Mouse (Mus musculus) liver, adult 2 months (tissue): Measurements from ENCODE around the gene Ube2g2.

ENCODE experiments used
- CTCF ChIP-seq: fragments of 200-500 bp; IDR thresholded peaks from 2 replicates; pipeline ENCODE4 v1.5.1; 2011; ENCODE audit warnings: low read depth, low read length, control low read depth
- POLR2A ChIP-seq: fragments of 200-500 bp; IDR thresholded peaks from 2 replicates; pipeline ENCODE4 v1.6.1; 2011; ENCODE audit warnings: low read length, control low read depth; ENCODE audit not compliant: insufficient read depth; ENCODE audit errors: extremely low read depth

DNA sequence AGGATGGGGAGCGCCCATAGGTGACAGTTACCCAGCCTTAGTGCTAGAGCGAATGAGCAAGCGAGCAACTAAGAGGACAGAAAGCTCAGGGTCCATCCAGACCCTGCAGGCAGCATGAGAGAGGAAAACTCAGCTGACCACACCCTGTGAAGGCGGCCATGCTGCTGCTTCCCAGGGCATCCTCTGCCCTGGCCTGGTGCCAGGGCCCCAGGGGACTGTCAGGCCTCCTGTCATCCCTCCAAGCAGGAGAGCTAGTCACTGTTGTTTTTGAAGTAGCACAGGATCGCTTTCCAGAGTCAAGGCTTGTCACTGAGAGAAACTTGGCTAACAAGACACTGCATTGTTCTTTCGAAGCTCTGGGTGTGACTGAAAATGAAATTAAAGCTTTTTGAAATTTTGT, 16.9 kb downstream of the Ube2g2 start:
- TF ChIP-seq CTCF (no peak), POLR2A (no peak)
